Mouse (Mus musculus) thymus, adult 2 months (tissue): ENCODE results near the gene Pfkfb1. TPM values are rescaled to one million over a fixed set of nuclear protein-coding genes. Genes with fewer than 3 reads are reported as not detected.

Experiments
- DNase-seq: peaks from one replicate; pipeline ENCODE4 v3.0.0; 2021
- H3K27ac ChIP-seq: fragments of 200-500 bp; 2 replicates; pipeline ENCODE4 v1.5.1; 2012; ENCODE audit warnings: low read length, control low read depth; ENCODE audit not compliant: control insufficient read depth, insufficient read depth
- H3K27me3 ChIP-seq: fragments of 200-500 bp; 2 replicates; pipeline ENCODE4 v1.6.1; 2012; ENCODE audit warnings: mild to moderate bottlenecking, low read length, moderate library complexity, mixed read lengths; ENCODE audit not compliant: control insufficient read depth, insufficient read depth
- H3K36me3 ChIP-seq: fragments of 200-500 bp; 2 replicates; pipeline ENCODE4 v1.6.1; 2012; ENCODE audit warnings: mild to moderate bottlenecking, low read length, moderate library complexity; ENCODE audit not compliant: control insufficient read depth, insufficient read depth
- H3K4me1 ChIP-seq: fragments of 200-500 bp; replicated peaks from 2 replicates; pipeline ENCODE4 v1.6.1; 2012; ENCODE audit warnings: low read length; ENCODE audit not compliant: control insufficient read depth, insufficient read depth
- H3K4me3 ChIP-seq: fragments of 200-500 bp; 2 replicates; pipeline ENCODE4 v1.5.1; 2012; ENCODE audit warnings: mild to moderate bottlenecking, low read length, control low read depth, moderate library complexity; ENCODE audit not compliant: control insufficient read depth, insufficient read depth
- CTCF ChIP-seq: fragments of 200-500 bp; IDR thresholded peaks from 2 replicates; pipeline ENCODE4 v1.5.1; 2012; ENCODE audit warnings: mild to moderate bottlenecking, control low read depth, low read length, moderate library complexity, borderline replicate concordance; ENCODE audit not compliant: control insufficient read depth, poor library complexity, insufficient read depth; ENCODE audit errors: extremely low read depth
- POLR2A ChIP-seq: fragments of 200-500 bp; IDR thresholded peaks from 2 replicates; pipeline ENCODE4 v1.6.1; 2012; ENCODE audit warnings: mild to moderate bottlenecking, low read length, control low read depth, moderate library complexity; ENCODE audit not compliant: control insufficient read depth, poor library complexity, insufficient read depth; ENCODE audit errors: extremely low read depth
- WGBS: fragments of 180-500 bp; shearing (Covaris S2); methylation state at CpG from one replicate; pipeline ENCODE4 v1.1.7; 2018; 5-methylcytosine and 5-hydroxymethylcytosine counted together
- polyA plus RNA-seq: library from polyadenylated mRNA; depleted of rRNA; stranded (reverse); fragments of >200 nt; gene quantifications from 2 replicates; pipeline ENCODE4 v1.2.3, GENCODE M21; 2012; rRNA removed

Gene Pfkfb1
- polyA plus RNA-seq, 1 experiment: 6.2 TPM

DNA sequence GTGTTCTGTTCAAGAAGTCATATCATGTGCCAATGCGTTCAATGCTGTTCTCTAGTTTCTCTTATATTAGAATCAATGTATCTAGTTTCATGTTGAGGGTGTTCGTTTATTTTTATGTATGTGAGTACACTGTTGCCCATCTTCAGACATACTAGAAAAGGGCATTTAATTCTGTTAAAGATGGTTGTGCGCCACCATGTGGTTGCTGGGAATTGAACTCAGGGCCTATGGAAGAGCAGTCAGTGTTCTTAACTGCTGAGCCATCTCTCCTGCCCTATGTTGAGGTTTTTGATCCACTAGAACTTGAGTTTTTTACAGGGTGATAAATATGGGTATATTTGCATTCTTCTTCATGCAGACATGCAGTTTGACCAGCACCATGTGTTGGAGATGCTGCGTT is 74.8 kb downstream of the Pfkfb1 start:
- no peaks in the 10 kb centered on the region for H3K36me3 ChIP-seq
- H3K4me3 ChIP-seq: no peak overlapping the region
- WGBS: 58% methylated on average over 4 of the region's 4 CpGs
- no peak for TF ChIP-seq POLR2A
- no peak for TF ChIP-seq CTCF
- peak; percentile 9 for DNase-seq
- H3K27ac ChIP-seq: no peak overlapping the region
- no peaks in the 10 kb centered on the region for H3K4me1 ChIP-seq
- H3K27me3 ChIP-seq: no peaks in the 10 kb centered on the region

DNA sequence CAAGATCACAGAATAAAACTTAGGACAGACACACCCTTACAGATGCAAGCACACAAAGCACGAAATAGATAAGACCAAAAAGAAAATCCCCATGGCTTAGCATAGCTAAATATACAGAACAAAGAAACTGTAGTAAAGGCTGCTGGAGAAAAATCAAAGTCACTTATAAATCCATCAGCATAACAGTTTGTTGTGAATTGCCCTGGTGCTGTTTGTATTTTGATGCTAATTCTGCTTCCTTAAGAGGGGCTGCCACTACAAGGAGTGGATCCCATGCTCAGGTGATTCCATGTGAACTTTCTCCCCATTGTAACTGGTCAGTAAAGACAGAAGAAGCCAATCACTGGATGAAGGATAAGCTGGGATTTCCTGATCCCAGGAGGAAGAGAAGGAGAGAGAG is 89.5 kb downstream of the Pfkfb1 start:
- 71% methylated on average over 1 of the region's 1 CpGs for WGBS
- no peak for DNase-seq
- TF ChIP-seq CTCF: no peak
- TF ChIP-seq POLR2A: no peak
- Histone ChIP-seq H3K27me3 (no peaks in the 10 kb centered on the region), H3K27ac (no peak overlapping the region), H3K4me3 (no peak overlapping the region), H3K4me1 (no peaks in the 10 kb centered on the region), H3K36me3 (no peaks in the 10 kb centered on the region)

Other genes with a start within 250 kb of the Pfkfb1 start
- gene Tmem29, start 129.1 kb upstream of the Pfkfb1 start, polyA plus RNA-seq: 3.0 and 4.2 TPM in 2 replicates
- gene Alas2, start 40.9 kb upstream of the Pfkfb1 start, polyA plus RNA-seq: 9.2 and 11.5 TPM in 2 replicates
- 25.6 and 25.8 TPM in 2 replicates for gene Apex2, start 1.6 kb downstream of the Pfkfb1 start, polyA plus RNA-seq
- 0.65 and 0.78 TPM in 2 replicates for gene Tro, start 69.4 kb downstream of the Pfkfb1 start, polyA plus RNA-seq
- 9.3 and 11.1 TPM in 2 replicates for gene Maged2, start 226.1 kb downstream of the Pfkfb1 start, polyA plus RNA-seq